Mouse (Mus musculus): Measurements from ENCODE around the gene Prr29.

DNA sequence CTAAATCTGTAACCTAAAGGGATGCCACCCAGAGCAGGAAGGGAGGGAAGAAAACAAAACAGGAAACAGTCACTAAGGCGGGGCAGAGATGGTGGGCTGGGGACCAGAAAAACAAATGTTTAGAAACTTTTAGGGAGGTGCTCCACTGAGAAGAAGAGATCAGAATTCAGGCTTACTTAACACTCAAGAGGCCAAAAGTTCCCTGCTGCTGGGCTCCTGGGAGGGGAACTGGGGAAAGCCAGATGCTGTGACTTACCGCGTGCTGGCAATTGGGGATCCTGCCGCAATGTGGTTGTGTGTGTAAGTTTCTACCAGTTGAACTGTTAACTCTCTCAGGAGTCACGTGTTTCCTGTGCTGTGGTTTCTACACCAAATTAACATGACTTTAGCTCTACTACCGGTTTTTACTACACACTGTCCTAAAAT, 22.5 kb downstream of the Prr29 start, which contains the start of gene Icam2:
- no peak for TF ChIP-seq POLR2A (IDR thresholded peaks at IDR 0.05; ENCODE audit: insufficient read depth, low read length)
- TF ChIP-seq CTCF (IDR thresholded peaks at IDR 0.05; ENCODE audit: low read depth, low read length): no peak
- TF ChIP-seq EP300 (IDR thresholded peaks at IDR 0.05; ENCODE audit: insufficient read depth, low read depth, low read length): no peak

Data from ES-Bruce4 (cell line).